Mouse (Mus musculus): ENCODE measurements around the gene Sgms1.

DNA sequence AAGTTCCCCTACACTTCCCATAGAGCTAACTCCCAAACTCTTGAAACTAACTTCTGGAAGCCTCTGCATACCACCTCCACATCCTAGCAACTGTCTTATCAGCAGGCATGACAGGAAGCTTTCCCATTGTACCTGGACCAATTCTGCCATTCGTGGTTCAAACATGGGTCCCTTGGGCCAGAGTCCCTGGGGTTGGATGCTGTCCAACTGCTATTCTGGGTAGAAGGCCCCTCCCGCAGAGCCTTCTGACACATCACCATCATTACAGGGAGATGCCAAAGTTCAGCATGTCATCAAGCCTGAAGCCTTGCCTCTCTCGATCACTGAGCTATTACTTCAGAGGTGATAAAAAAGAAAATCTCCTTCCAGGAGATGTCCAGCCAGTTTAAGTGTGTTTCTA lies 175.9 kb downstream of the Sgms1 start:
- TF ChIP-seq POLR2A (IDR thresholded peaks at IDR 0.05; ENCODE audit: low read depth, low read length) (no peak), CTCF (conservative IDR thresholded peaks at IDR 0.05; ENCODE audit: insufficient read depth, insufficient read length, low read depth, low read length) (no peak)
